Mouse (Mus musculus) neutrophil, adult 83 days (primary cell): ENCODE results near the gene Smim10l2a. TPM values are rescaled to one million over a fixed set of nuclear protein-coding genes. Genes with fewer than 3 reads are reported as not detected.

ENCODE experiments used
- total RNA-seq, 2 experiments: library from RNA; stranded (reverse); gene quantifications; one replicate each; pipeline ENCODE4 v1.2.4; 2023

Gene Smim10l2a
- total RNA-seq: under 1 TPM in 1 of 2 experiments, not detected in 1; 0.13 TPM

GRCm38 (mm10) chrX:56374431-56375128 lies at the start of gene Smim10l2a:
Smim10l2a (plus strand) TSS chrX:56374586.

GRCm38 (mm10) chrX:56346176-56346931 lies 28.0 kb upstream of the Smim10l2a start, which contains the start of gene Zfp449:
Zfp449 (plus strand) TSS chrX:56346400.

Other genes starting within 250 kb of the Smim10l2a start
- under 1 TPM in 1 of 2 experiments, not detected in 1; 0.57 TPM for gene 3830403N18Rik, start 238.0 kb upstream of the Smim10l2a start, total RNA-seq
- not detected for gene Gm773, start 161.7 kb upstream of the Smim10l2a start, total RNA-seq
- gene Zfp449, start 28.2 kb upstream of the Smim10l2a start, total RNA-seq: under 1 TPM in 1 of 2 experiments, not detected in 1; 0.61 TPM
- gene Gm2174, start 73.4 kb downstream of the Smim10l2a start, total RNA-seq: not detected
- gene Ints6l, start 80.3 kb downstream of the Smim10l2a start, total RNA-seq: 10 to 100 TPM; 96.7 to 98.2 TPM
- gene Gm10477, start 150.2 kb downstream of the Smim10l2a start, total RNA-seq: not detected
- not detected for gene Gm648, start 175.0 kb downstream of the Smim10l2a start, total RNA-seq
- 10 to 100 TPM in 1 of 2 experiments, 1 to 10 TPM in 1; 9.7 to 12.2 TPM for gene Mmgt1, start 223.5 kb downstream of the Smim10l2a start, total RNA-seq
- gene Slc9a6, start 235.2 kb downstream of the Smim10l2a start, total RNA-seq: 10 to 100 TPM; 10.0 to 11.2 TPM